Mouse (Mus musculus) hindbrain, postnatal 0 days (tissue): Measurements from ENCODE around the gene Orm1. TPM values are rescaled to one million over a fixed set of nuclear protein-coding genes. Genes with fewer than 3 reads are reported as not detected.
A peak's percentile ranks its signal among the peaks of the same experiment; 100 is the strongest.

Source experiments
- ATAC-seq: fragments of 200-750 bp; cut with Nextera tagmentation; 2 replicates; pipeline ENCODE4 v1.8.0; 2017; ENCODE audit warnings: mild to moderate bottlenecking, moderate TSS enrichment, moderate library complexity
- DNase-seq: peaks from one replicate; pipeline ENCODE4 v3.0.0-alpha.2; 2015; ENCODE audit warnings: low spot score
- H3K27ac ChIP-seq: fragments of 300-500 bp; sonication (generic); 2 replicates; pipeline ENCODE4 v1.5.1; 2014; ENCODE audit warnings: mild to moderate bottlenecking
- H3K27me3 ChIP-seq: fragments of 300-500 bp; sonication (generic); 2 replicates; pipeline ENCODE4 v1.6.1; 2014; ENCODE audit warnings: low read length, mixed read lengths; ENCODE audit not compliant: insufficient read depth
- H3K36me3 ChIP-seq: fragments of 300-500 bp; sonication (generic); 2 replicates; pipeline ENCODE4 v1.6.1; 2014; ENCODE audit warnings: low read length, mixed read lengths; ENCODE audit not compliant: insufficient read depth
- H3K4me1 ChIP-seq: fragments of 300-500 bp; sonication (generic); 2 replicates; pipeline ENCODE4 v1.6.1; 2014; ENCODE audit warnings: antibody characterized with exemption, low read length, mixed read lengths; ENCODE audit not compliant: insufficient read depth
- H3K4me2 ChIP-seq: fragments of 300-500 bp; sonication (generic); 2 replicates; pipeline ENCODE4 v1.6.1; 2014; ENCODE audit warnings: low read depth, mild to moderate bottlenecking, low read length, moderate library complexity, mixed read lengths
- H3K4me3 ChIP-seq: fragments of 300-500 bp; sonication (generic); 2 replicates; pipeline ENCODE4 v1.5.1; 2014; ENCODE audit warnings: low read length
- H3K9ac ChIP-seq: fragments of 300-500 bp; sonication (generic); replicated peaks from 2 replicates; pipeline ENCODE4 v1.6.1; 2014; ENCODE audit warnings: mild to moderate bottlenecking, low read length, moderate library complexity, mixed read lengths
- H3K9me3 ChIP-seq: fragments of 300-500 bp; sonication (generic); 2 replicates; pipeline ENCODE4 v1.6.1; 2016; ENCODE audit warnings: low read length, mixed read lengths
- CTCF ChIP-seq: IDR thresholded peaks from 2 replicates; pipeline ENCODE4 v1.5.1; 2016; ENCODE audit warnings: antibody characterized with exemption, control low read depth, low read depth
- WGBS: fragments of 180-500 bp; shearing (Covaris S2); extraction: QIAGEN DNeasy Blood & Tissue Kit; methylation state at CpG from one replicate; pipeline ENCODE4 v1.1.7; 2014; 5-methylcytosine and 5-hydroxymethylcytosine counted together
- polyA plus RNA-seq: library from polyadenylated mRNA; unstranded; fragments of >200 nt; fragmentation: Nextera tagmentation; extraction: Ambion mirVana; gene quantifications from 2 replicates; pipeline ENCODE4 v1.2.1, GENCODE M21; 2015
- total RNA-seq: library from RNA; depleted of rRNA; stranded (reverse); fragments of >200 nt; gene quantifications from 2 replicates; pipeline ENCODE4 v1.2.3, GENCODE M21; 2014; rRNA removed

Gene Orm1
- total RNA-seq (not detected in 2 replicates), polyA plus RNA-seq (not detected in 2 replicates)

DNA sequence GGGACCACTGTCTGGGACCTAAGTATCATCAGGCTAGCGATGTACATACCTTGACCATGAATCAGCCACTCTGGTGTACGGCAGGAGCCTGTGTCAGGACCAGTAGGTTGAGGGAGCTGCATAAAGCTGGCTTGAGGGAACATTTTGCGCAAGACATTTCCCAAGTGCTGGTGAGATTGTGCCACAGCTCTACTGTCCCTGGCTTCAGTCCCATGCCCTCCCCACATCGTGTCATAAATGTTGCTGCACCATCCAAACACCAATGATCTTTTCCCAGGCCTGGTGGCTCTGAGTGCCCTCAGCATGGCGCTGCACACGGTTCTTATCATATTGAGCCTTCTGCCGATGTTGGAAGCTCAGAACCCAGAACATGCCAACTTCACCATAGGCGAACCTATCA lies at the start of gene Orm1:
Orm1 (plus strand) TSS at position 266 of the 400 bp plus-strand sequence.
- Histone ChIP-seq H3K9ac (no peak within 1 kb of the TSS), H3K36me3 (no peaks in the 10 kb centered on the region), H3K27ac (no peak within 1 kb of the TSS), H3K4me1 (no peaks in the 10 kb centered on the region), H3K27me3 (no peaks in the 10 kb centered on the region), H3K4me2 (no peak within 1 kb of the TSS), H3K4me3 (no peak within 1 kb of the TSS), H3K9me3 (no peaks in the 10 kb centered on the region)
- WGBS = 89% methylated on average over 8 of the region's 8 CpGs
- no peak for DNase-seq
- ATAC-seq = no peak
- TF ChIP-seq CTCF = no peak

DNA sequence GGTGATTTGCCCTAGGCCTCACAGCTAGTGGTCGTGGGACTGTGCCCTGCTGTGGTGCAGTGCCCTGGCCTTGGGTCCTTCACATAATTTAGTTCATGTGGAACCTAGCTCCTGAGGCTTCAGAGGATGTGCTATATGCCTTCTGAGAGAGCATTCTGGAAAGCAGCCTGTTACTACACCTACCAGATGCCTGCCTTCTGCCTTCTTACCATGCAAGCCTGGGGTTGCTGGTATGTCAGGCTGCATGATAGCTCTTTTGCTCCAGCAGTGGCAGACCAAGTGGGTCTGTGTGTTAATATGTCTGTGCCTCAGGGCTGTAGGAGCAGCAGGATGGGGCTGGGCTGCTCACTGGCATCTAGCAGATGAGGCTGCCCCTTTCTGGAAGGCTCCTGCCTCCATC lies 48.7 kb upstream of the Orm1 start:
- no peak overlapping the region for H3K9ac ChIP-seq
- H3K4me2 ChIP-seq = no peak overlapping the region
- TF ChIP-seq CTCF = no peak
- 79% methylated on average over 1 of the region's 1 CpGs for WGBS
- DNase-seq = no peak
- H3K27me3 ChIP-seq = no peaks in the 10 kb centered on the region
- no peak for ATAC-seq
- no peak overlapping the region for H3K27ac ChIP-seq
- H3K4me1 ChIP-seq = peaks cover 8% of the 10 kb centered on the region
- no peaks in the 10 kb centered on the region for H3K9me3 ChIP-seq
- H3K4me3 ChIP-seq = no peak overlapping the region
- no peaks in the 10 kb centered on the region for H3K36me3 ChIP-seq

DNA sequence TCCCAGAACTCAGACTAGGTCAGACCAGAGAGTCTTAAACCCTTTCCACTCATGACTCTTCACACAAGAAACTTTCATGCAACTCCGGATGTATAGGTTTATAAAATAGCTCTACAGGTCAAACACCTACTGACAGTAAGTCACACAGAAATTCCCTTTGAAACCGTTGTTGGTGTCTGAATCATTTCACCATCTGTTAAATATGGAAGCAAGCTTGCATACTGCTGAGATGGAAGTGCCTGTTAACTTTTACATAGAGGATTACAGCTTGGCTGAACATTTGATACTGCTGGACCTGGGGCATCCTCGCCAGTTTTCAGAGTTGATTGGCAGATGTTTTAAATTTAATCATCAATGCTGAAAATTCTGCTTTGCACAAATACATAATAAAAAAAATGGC lies 48.1 kb upstream of the Orm1 start:
- DNase-seq (no peak), ATAC-seq (no peak)
- TF ChIP-seq CTCF = no peak
- no peaks in the 10 kb centered on the region for H3K9me3 ChIP-seq
- H3K27me3 ChIP-seq = no peaks in the 10 kb centered on the region
- no peak overlapping the region for H3K4me2 ChIP-seq
- WGBS = 55% methylated on average over 3 of the region's 3 CpGs
- H3K4me1 ChIP-seq = peaks cover 7% of the 10 kb centered on the region
- H3K36me3 ChIP-seq = no peaks in the 10 kb centered on the region
- no peak overlapping the region for H3K9ac ChIP-seq
- no peak overlapping the region for H3K27ac ChIP-seq
- H3K4me3 ChIP-seq = no peak overlapping the region

DNA sequence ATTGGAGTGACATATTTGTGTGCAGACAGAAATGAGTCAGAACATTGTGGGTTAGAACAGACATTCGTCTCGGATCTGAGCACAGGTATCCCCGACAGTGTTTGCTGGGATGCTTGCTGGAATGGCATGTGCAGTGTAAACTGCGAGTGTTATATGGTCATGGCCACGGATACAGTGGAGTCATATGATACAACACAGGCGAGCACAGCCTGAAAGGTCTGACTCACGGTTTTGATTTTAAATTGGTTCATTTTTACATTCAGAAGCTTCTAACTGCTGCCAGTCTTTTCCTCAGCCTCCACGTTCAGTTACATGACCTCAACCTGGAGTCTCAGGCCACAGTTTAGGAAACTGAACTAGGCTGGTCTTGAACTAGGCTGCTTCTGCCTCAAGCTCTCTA lies 47.5 kb upstream of the Orm1 start:
- H3K36me3 ChIP-seq = no peaks in the 10 kb centered on the region
- no peaks in the 10 kb centered on the region for H3K9me3 ChIP-seq
- H3K27ac ChIP-seq = no peak overlapping the region
- H3K4me3 ChIP-seq = no peak overlapping the region
- no peak overlapping the region for H3K9ac ChIP-seq
- DNase-seq (no peak), ATAC-seq (no peak)
- no peak for TF ChIP-seq CTCF
- H3K4me2 ChIP-seq = no peak overlapping the region
- H3K4me1 ChIP-seq = peaks cover under 1% of the 10 kb centered on the region; the same call in 1 of the 2 replicates
- WGBS = 87% methylated on average over 8 of the region's 8 CpGs
- H3K27me3 ChIP-seq = no peaks in the 10 kb centered on the region

DNA sequence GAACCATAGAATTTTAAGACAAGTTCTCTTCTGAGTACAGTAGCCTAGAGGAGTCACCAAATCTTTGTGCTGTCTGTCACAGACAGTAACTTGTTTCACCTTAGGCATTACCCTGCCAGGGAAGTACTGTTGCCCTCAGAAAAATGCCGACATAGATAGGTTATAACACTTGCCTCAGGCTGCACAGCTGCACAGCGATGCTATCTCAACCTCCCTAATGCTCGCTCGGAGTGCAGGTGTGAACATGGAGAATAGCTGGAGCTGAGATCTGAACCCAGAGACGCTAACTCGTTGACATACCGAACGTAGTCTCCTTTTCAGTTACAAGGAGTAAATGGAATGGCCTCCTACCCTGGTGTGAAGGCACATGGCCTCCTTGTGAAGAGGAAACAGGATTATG lies 46.2 kb upstream of the Orm1 start:
- Histone ChIP-seq H3K36me3 (no peaks in the 10 kb centered on the region), H3K9ac (no peak overlapping the region), H3K9me3 (no peaks in the 10 kb centered on the region), H3K4me1 (no peaks in the 10 kb centered on the region; the same call in 1 of the 2 replicates), H3K4me2 (no peak overlapping the region), H3K27ac (no peak overlapping the region), H3K4me3 (no peak overlapping the region), H3K27me3 (no peaks in the 10 kb centered on the region)
- no peak for DNase-seq
- no peak for ATAC-seq
- 93% methylated on average over 8 of the region's 8 CpGs for WGBS
- no peak for TF ChIP-seq CTCF

DNA sequence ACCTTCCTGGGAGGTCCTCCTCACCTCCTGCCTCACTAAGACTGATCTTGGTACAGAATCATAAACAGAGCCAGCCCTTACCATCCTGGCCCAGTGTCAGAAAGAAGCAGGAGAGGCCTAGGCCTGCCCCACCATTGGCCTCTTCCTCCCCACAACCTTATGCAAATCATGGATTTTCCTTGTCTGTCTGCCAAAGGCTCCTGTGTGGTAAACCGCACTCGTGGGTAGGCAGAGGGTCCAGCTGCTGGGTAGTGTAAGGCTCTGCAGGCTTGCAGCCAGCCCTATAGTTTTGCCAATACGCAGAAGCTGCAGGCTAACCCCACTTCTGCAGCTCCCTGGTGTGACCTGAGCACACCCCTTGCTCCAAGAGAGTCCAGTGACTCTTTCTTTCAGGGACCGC lies 41.7 kb upstream of the Orm1 start:
- ATAC-seq (peak; percentile 33; the same call in 1 of the 2 replicates), DNase-seq (peak; percentile 62)
- Histone ChIP-seq H3K27me3 (no peaks in the 10 kb centered on the region), H3K36me3 (no peaks in the 10 kb centered on the region), H3K4me1 (no peaks in the 10 kb centered on the region; the same call in 1 of the 2 replicates), H3K9ac (no peak overlapping the region), H3K9me3 (no peaks in the 10 kb centered on the region), H3K4me3 (no peak overlapping the region), H3K4me2 (no peak overlapping the region), H3K27ac (no peak overlapping the region)
- WGBS = 42% methylated on average over 4 of the region's 4 CpGs
- TF ChIP-seq CTCF = no peak

DNA sequence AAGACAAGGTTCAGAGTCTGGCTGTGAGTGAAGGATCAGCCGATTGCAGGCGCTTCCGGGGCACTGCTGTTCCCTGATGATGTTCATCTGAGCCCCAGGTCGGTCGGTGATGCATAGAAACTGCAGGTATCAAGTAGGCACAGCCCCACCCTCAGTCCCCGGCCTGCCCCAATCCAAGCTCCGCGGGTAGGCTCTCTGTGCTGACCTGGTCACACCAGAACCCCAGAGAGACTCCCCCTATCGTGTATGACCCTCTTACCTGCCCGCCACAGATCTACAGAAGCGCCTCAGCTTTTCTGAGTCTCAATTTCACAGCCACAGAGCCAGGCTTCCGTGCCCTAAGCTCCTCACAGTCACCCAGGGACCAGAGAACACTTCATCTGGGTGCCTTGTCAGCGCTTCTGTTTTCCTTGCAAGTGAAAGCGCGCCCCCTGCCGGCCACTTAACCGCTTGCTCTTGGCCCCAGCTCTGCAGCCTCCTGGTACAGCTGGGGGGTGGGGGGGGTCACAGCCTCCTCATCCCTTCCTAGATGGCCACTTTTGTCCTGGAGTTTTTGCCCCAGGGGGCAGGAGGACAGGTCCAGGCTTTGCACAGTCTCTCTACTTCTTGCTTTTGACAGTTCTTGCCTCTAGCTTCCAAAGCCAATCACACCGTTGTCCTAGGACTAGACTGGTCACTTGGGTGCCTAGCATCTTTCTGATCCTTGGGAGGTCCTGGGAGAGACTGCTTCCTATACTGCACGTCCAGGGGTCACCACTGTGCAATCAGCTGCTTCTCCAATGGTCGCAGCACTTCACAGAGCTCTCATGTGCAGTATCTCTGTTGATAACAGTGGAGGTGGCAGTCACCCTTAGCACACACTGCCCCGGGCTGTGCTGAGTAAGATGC lies 36.9 kb upstream of the Orm1 start:
- Histone ChIP-seq H3K9me3 (no peaks in the 10 kb centered on the region), H3K27me3 (no peaks in the 10 kb centered on the region), H3K9ac (no peak overlapping the region), H3K4me1 (no peaks in the 10 kb centered on the region; the same call in 1 of the 2 replicates), H3K27ac (no peak overlapping the region), H3K4me3 (no peak overlapping the region), H3K36me3 (no peaks in the 10 kb centered on the region), H3K4me2 (no peak overlapping the region)
- peak; percentile 84 for ATAC-seq
- peak; percentile 94 for DNase-seq
- 32% methylated on average over 21 of the region's 21 CpGs for WGBS
- TF ChIP-seq CTCF = peak; percentile 92
